Mouse (Mus musculus): ENCODE data around the gene Notch1.

GRCm38 (mm10) chr2:26502299-26502862 lies 14.1 kb downstream of the Notch1 start:
- TF ChIP-seq POLR2A (IDR thresholded peaks at IDR 0.05; ENCODE audit: borderline replicate concordance, low read depth, low read length) (no peak), CTCF (IDR thresholded peaks at IDR 0.05; ENCODE audit: low read depth, low read length) (no peak)
